Mouse (Mus musculus) liver, adult (tissue): ENCODE data around the gene En2.

Source experiments
- GATA4 ChIP-seq: IDR thresholded peaks from 2 replicates; pipeline ENCODE4 v1.6.1; 2014; ENCODE audit warnings: mild to moderate bottlenecking, low read length; ENCODE audit not compliant: insufficient replicate concordance

Gene En2

GRCm38 (mm10) chr5:28149436-28149835 lies 16.1 kb upstream of the En2 start:
- TF ChIP-seq GATA4, result no peak

- TF ChIP-seq GATA4, result no peak
These were observed 8.3 kb upstream of the En2 start for GRCm38 (mm10) chr5:28157044-28157730.

- no peak for TF ChIP-seq GATA4
These were observed 7.7 kb upstream of the En2 start for GRCm38 (mm10) chr5:28157781-28158180.

GRCm38 (mm10) chr5:28158308-28159071 lies 7.0 kb upstream of the En2 start:
- TF ChIP-seq GATA4, result no peak

- no peak for TF ChIP-seq GATA4
These were observed 6.4 kb upstream of the En2 start for GRCm38 (mm10) chr5:28159072-28159458.

- no peak for TF ChIP-seq GATA4
These were observed 5.5 kb upstream of the En2 start for GRCm38 (mm10) chr5:28159891-28160470.

GRCm38 (mm10) chr5:28161383-28161937 lies 4.0 kb upstream of the En2 start:
- no peak for TF ChIP-seq GATA4

GRCm38 (mm10) chr5:28161938-28162402 lies 3.5 kb upstream of the En2 start:
- TF ChIP-seq GATA4, result no peak

GRCm38 (mm10) chr5:28163926-28164325 lies 1.6 kb upstream of the En2 start:
- no peak for TF ChIP-seq GATA4

GRCm38 (mm10) chr5:28166256-28167231 lies 1.1 kb downstream of the En2 start:
- TF ChIP-seq GATA4, result no peak

GRCm38 (mm10) chr5:28167611-28168252 lies 2.2 kb downstream of the En2 start:
- TF ChIP-seq GATA4, result no peak

- no peak for TF ChIP-seq GATA4
These were observed 3.0 kb downstream of the En2 start for GRCm38 (mm10) chr5:28168253-28169165.

GRCm38 (mm10) chr5:28169166-28169801 lies 3.8 kb downstream of the En2 start:
- TF ChIP-seq GATA4, result no peak
